Mouse (Mus musculus) heart, postnatal 10 days (tissue): Measurements from ENCODE around the gene Erp29. TPM values are rescaled to one million over a fixed set of nuclear protein-coding genes. Genes with fewer than 3 reads are reported as not detected.
"Not testable (repeated sequence)": the region's sequence is repeated elsewhere in the genome, so short reads cannot be mapped to it uniquely, and the experiment has no call there.

Experiments used
- DNase-seq, 2 experiments: peaks; one replicate each; pipeline ENCODE4 v3.0.0; 2021
- intact Hi-C: fragments of 180-260 bp; cut with DNase I; formaldehyde crosslinking; loops from one replicate; pipeline ENCODE4 v1.15.1; 2025
- total RNA-seq, 2 experiments: library from RNA; stranded (reverse); gene quantifications; 2 replicates each; pipeline ENCODE4 v1.2.3; 2021

Gene Erp29
- total RNA-seq, result 100 to 1,000 TPM; 112 TPM

DNA sequence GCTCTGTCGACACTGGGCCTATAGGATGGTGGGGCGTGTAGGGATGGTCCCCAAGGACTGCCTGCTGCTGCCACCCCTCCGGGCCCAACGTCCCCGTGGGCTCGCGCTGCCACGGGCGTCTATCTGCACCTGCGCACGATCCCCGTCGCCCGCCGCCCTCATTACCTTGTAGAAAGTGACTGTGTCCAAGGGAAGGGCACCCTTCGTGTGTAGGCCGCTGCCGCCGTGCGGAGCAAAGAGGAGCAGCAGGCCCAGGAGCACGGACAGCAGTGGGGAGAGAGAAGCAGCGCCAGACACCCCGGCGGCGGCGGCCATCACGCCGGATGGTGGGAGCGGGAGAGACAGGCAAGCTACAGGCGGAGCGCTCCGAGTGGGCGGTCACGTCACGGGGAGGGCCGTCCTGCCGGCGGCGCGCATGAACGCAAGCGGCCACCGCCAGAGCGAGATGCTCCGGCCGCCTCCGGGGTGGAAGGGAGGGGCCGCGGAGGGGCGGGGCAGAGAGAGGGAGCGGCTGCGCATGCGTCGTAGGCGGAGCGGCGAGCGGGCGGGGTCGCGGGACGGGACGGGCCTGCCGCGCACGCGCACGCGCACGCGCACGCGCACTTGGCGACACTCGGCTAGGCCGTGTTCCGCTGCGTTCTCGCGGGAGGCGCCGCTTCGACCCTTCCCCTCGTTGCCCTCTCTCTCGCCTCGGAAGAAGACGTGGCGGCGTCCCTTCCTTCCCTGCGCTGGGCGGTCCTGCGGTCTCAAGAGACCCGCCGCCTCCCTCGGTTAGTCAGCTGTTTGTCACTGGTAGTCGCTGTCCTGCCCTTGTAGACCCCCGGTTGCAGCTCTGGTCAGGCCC is at the start of gene Erp29:
Gene Erp29, minus strand, starts transcription at position 481 of the 844 bp plus-strand sequence.
- intact Hi-C loops, result loop anchor here (5.0 kb wide), 2 partner anchors 140 to 260 kb away; partner anchors contain the start of genes Aldh2 and Atxn2
- DNase-seq, result peak; percentile 99

DNA sequence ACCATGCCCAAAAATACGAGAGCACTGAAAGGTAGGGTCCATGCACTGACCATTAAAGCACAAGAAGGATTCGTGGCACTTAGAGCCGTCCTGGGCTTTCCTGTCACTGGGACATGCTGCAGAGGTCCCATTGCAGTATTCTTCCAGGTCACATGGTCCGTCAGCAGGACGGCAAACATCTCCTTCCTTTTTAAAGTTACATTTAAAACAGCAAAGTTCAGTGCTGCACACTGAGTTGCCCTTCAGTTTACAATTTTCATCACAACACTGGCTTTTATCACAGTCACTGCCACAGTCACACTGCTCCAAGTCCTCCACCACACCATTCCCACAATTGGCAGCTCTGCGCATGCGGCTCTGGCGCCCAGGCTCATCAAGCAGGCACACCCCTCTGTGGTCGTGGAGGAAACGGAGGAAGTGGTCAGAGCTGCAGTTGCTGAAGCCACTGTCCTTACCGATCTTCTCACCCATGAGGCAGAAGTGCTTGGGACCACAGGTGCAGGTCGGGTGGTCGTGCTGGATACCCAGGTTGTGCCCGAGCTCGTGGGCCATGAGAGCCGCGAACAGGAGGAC is 49.2 kb upstream of the Erp29 start:
- intact Hi-C loops, DNase-seq: not testable (repeated sequence)

DNA sequence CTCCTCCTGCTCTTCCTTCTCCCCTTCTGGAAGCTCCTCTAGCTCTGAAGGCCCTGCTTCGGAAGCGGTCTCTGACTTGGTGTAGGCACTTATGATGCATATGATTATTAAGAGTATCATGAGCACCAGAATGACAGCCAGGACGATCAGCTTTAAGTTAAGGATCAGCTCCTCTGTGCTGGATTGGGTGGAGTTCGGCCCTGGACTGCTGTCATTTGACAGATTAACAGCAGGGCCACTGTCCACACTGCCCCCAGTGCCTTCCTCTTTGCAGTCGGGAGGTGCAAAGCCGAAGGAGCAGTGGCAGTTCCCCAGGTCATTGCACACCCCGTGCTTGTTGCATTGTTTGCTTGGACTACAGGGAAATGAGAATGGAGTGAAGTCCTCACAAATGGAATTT is 48.4 kb upstream of the Erp29 start:
- DNase-seq, result no peak
- intact Hi-C loops, result no loop called here

DNA sequence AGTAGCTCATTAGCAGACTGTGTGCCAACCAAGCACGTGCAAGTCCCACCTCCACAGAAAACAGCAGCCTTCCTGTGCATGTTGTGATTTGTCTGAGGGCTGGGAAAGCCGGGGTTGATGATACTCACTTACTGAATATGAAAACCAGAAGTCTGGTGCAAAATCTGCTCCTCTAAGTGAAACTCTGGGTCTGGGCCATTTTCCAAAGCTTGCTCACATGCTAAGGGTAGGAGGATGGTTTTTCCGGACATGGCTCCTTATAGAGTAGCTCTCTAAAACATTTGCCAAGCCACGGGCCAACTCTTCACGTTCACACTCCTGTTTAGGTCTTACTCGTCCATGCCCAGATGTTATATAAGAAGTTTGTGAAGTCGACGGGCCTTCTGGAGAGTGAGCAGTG is 41.0 kb upstream of the Erp29 start:
- intact Hi-C loops, result no loop called here
- DNase-seq, result no peak

DNA sequence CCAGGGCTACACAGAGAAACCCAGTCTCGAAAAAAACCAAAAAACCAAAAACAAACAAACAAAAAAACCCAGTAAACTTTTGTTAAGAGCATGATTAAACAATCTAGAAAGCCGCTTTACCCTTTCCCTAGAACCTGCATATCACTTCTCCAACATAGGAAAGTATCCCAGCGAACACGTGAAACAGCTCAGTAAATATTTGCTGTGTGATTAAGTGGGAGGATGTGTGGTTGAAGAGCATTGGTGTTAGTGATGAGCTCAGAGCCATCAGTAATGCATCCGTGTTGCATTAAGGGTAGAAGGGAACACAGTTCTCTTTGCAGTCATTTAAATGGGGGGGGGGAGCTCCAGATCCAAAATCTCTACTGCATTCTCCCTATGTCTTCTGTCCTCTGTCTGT is 32.5 kb upstream of the Erp29 start:
- intact Hi-C loops, result no loop called here
- DNase-seq, result no peak

DNA sequence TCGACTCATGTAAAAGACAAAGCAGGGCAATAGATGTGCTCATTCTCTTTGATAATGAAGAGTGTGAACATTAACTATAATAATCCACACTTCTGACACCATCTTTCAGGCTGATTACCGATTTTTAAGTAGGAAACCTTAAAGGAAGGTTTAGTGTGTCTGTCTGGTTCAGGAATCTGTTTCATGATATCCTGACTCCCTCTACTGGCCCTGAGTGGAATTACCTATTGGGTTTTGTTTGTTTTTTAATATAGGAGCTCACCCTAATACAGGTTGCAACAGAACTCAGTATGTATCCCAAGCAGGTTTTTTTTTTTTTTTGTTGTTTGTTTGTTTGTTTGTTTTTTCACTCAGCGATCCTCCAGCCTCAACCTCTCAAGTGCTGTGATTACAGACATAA is 25.4 kb upstream of the Erp29 start:
- intact Hi-C loops, result loop anchor here (1.0 to 5.0 kb wide), 3 partner anchors 26 to 80 kb away; partner anchors contain the start of genes Naa25 and Tmem116
- DNase-seq, result peak; percentile 48 to 73

DNA sequence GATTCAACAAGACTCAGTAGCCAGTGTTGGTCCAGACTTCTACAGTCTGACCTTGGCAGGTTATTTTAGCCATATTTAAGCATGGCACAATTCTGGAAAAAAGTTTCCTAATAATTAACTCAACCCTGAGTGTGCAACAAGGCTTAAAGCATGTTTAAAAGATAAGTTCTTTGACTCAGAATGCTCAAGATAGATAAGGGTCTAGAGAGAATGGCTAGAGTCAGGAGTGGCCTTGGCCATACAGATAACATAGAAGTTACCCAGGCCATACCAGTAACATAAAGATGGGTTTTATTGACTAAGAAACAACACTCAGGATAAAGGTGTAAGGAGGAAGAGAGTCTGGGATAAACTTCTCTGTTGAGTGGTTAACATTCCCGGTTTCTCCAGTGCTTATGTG is 23.7 kb upstream of the Erp29 start:
- intact Hi-C loops, result loop anchor here (5.0 kb wide), 2 partner anchors 34 to 79 kb away; partner anchors contain the start of gene Naa25
- no peak for DNase-seq

DNA sequence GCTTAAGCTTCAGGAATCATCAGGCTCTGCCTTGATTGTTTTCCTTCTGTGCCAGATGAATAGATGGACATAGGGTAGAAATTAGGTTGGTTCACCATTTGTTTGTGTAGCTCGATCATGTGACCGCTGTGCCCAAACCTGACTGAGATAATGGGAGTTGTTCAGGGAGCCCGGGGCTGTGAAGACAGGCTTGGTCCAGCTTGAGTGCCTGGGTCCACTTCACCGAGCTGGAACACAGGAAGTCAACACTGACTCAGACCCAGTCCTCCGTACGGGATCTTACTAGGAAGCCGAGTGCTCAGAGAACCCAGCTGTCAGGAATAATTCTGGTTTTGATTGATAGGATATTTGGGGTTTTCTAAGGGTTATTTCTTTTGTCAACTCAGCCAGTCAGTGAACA is 22.3 kb upstream of the Erp29 start:
- DNase-seq, result no peak
- intact Hi-C loops, result loop anchor here (5.0 kb wide), 2 partner anchors 32 to 77 kb away; partner anchors contain the start of gene Naa25

DNA sequence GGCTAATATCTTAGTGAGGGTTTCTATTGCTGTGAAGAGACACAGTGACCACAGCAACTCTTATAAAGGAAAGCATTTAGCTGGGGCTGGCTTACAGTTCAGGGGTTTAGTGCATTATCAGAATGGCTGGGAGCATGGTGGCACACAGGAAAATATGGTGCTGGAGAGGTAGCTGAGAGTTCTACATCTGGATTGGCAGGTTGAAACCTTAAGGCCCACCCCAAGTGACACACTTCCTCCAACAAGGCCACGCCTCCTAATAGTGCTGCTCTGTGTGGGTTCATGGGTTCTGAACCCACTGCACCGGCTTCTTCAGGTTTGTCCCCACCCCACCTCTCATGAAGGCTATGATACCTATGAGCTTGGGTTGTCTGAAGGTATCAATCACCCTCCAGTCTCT is 20.1 kb upstream of the Erp29 start:
- intact Hi-C loops, result no loop called here
- DNase-seq, result no peak

DNA sequence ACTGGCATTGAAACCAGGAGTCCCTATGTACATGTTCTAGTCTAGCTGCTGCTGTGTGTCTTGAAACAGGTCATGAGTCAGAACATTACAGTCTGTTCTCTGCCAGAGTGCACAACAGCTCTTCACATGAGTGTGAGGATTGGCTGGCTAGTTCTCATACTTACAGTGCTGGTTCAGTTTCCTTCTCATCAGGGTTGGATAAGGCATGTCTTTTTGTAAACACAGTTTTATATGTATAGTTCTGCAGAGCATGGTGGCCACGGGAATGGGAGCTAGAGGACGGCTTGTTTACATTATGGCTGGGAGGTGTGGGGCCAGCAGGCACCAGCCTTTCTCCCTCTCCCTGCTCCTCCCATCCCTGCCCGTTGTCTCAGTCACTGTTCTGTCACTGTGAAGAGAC is 17.3 kb upstream of the Erp29 start:
- intact Hi-C loops, result no loop called here
- no peak for DNase-seq

DNA sequence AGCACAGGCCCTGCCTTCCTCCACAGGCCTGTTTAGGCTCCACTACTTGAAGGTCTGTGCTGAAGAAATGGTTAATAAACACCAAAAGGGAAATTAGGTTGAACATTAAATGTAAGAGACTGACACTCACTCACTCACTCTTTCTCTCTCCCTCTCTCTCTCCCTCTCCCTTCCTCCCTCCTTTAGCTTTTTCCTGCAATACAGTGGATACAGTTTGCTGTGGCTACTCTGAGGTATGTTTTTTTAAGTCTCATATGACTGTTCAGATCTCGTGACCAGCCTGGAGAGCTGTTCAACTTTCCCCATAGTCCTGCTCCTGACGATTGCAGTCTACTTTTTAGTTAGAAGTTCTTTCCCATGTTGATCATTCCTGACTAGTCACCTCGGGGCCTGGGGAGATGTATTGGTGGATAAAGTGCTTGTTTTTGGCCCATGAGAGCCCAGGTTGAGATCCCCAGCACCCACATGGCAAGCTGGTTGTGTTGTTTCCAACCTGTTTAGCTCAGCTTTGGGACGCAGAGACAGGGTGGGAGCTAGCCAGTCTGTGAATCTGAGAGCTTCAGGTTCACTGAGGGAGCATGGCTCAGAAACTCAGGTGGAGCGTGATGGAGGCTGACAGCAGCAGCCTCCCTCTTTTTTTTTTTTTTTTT is 11.4 kb upstream of the Erp29 start:
- DNase-seq, result no peak
- intact Hi-C loops, result no loop called here

DNA sequence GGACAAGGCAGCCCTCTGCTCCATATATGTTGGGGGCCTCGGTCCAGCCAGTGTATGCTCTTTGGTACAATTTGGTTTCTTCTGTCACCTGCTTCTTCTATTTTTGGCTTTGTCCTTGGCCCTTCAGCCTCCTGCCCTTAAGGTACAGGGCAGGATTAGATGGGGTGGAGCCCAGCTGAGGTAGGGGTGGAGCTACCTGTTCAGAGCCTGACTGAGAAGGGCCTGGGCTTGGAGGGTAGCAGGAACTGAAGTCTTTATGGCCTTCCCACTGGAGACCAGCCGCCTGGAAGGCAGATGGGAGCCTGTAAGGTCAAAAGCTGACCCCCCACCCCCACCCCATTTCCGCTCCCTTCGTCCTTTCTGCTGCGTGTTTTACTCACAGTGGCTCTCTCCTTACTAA is 10.7 kb upstream of the Erp29 start:
- intact Hi-C loops, result no loop called here
- no peak for DNase-seq

DNA sequence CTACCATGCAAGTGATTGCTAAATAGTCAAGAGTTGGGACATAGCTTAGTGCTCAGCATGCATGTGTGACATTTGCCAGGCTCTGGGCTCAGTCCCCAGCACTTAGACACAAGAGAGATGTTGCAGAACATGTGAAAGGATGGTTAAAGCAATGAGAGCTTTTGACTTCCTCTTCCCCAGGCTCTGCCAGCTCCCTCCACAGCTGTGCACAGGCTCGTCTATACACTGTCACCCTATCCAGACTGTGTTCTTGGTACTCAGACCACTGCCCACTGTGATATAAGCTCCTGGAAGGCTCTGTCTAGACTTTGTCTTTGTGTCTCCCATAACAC is 9.8 kb upstream of the Erp29 start:
- no peak for DNase-seq
- intact Hi-C loops, result no loop called here

DNA sequence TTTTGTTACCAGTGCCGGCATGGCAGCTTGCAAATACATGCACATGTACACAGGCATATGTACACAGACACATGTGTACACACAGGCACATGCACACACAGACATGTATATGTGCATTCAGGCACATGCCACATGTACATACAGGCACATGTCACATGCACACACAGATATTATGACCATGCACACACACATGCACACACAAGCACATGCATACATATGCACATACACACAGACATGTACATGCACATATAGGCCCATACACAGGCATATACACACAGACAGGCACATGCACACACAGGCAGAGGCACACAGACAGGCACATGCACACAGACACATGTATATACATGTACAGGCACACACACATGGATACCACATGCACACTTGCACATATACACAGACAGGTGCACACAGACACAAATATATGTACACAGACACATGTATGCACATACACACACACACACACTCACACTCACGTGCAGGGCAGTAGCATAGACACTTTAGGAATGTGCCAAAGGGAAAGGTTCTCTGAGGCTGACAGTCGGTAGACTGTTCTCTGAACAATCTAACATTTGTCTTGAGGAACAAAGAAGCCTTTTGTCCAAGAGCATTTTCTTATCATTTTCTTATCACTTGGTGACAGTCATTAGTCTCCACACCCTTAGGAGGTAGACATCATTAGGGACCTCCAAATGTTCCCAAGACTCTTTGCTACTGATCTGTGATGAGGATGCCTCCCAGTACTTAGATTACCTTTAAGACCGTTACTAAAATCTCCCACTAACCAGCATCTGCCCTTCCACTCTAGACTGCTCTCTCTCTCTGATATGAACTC is 9.2 kb upstream of the Erp29 start:
- intact Hi-C loops, result no loop called here
- no peak for DNase-seq

DNA sequence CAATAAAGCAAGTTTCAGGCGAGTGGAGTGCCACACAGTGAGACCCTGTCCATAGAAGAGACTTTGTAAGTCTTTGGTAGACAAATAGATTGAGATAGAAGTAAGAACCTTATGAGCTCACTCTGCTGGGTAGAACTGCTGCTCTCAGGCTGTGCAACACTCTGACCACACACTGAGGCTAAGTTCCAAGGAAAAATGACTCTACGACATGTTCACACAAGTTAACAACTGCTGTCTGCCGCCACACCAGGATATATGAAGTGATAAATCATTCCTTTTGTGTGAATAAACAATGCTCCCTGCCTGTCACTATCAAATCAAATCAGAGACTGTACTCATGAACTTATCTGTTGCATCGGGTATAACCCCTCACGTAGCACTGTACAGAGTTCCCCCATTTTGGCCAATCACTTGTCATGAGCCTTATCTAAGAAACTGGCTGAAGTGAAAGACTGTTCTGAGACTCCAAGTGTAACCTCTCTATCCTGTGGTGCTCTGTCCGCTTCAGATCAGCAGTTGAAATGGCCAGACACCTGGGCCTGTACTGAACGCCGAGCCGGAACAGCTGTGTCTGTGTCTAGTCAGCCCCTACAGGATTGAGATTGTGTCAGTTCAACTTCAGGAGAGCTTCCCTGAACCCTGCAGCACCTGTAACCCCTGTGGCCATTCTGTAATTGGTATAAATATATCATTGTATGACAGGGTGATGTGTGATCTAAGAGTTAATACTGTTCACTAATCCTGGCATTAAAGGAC is 3.4 kb upstream of the Erp29 start:
- intact Hi-C loops, result no loop called here
- DNase-seq, result no peak

DNA sequence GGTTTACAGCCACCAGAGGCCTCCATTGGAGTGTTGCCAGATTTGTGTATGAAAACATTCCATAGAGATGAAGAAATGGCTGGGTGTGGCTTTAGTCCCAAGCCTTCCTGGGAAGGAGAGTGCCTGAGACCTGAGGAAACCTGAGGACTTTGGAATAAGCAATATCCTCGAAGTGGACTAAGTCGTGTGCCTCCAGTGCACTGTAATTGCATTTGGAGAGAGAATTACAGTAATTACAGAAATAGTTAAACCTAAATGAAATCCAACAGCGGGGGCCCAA is 2.1 kb upstream of the Erp29 start:
- intact Hi-C loops, result loop anchor here (5.0 kb wide), 2 partner anchors 138 to 258 kb away; partner anchors contain the start of genes Aldh2 and Atxn2
- peak in 1 of 2 experiments; percentile 28 for DNase-seq

DNA sequence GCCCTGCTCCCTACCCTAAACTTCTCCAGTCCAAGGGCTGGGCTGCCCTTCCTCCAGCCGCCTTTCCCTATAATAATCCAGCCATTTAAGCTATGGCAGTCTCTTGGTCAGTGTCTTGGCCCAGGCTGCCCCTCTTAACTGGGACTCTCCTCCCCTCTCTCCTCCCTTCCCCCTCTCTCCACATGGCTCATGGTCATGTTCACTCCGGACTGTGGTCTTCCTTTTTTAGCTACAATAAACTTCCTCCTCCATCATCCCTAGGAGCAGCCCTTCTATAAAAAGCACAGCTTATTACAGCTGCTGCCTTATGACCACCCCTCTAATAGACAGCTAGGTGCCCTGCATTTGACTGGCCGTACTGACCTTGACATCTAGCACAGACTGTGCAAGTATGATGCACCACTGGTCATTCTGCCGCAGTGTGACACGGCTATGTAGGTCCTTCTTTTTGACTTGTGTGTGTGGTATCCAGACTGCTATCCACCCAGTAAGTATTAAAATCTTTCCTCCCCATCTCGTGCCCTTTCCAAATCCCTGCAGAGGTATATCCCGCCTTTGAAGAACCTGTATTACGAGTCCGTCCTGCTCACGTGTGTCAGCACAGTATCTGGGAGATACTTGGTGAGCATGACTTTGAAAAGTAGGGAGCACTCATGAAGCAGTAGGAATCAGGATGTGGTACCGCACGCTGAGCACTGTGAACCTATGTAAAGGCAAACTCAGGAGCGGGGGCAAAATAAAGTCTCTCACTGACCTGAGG is 1.6 kb upstream of the Erp29 start:
- DNase-seq, result peak; percentile 20 to 30

DNA sequence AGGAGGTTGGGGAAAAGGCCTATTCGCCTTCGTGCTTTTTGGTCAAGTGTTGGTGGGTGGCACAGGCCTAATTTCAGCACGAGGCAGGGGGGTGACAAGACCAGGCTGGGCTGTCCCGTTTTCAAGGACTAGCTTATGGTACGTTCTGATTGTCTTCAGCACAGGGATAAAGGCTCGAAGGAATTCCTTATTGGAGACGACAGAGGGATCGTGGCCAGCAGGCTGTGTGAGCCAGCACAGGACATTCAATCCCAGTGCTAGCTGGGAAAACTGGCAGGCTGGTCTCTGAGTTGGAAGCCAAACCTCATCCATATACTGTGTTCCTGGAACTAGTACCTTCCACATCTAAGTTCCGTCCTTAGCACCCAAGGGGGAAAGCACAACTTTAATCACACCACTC is 600 bp upstream of the Erp29 start:
- DNase-seq, result peak in 1 of 2 experiments; percentile 79
- intact Hi-C loops, result loop anchor here (5.0 kb wide), 2 partner anchors 139 to 259 kb away; partner anchors contain the start of genes Aldh2 and Atxn2

More for the DNA sequence above, 1.6 kb upstream of the Erp29 start:
- intact Hi-C loops, result loop anchor here (5.0 kb wide), 2 partner anchors 138 to 258 kb away; partner anchors contain the start of genes Aldh2 and Atxn2

DNA sequence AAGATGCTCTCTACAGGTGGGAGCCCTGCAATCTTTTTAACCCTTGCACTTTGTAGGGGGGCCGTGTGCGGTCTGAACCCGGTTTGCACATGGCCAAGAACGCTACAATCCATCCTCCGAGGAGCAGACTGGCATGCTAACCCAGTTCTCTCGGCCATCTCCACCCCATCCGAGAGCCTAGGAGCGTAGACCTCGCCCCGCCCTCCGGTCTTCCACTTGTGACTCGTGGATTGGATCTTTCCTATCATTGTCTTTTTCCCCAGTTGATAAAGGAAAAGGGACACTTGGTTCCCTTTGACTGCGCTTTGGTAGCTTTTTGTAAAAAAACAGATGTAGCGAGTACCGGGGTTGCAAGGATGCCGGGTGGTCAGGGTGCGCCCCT is 671 bp downstream of the Erp29 start, which contains the start of gene Tmem116:
Gene Tmem116, plus strand, starts transcription at position 250 of the 382 bp plus-strand sequence.
- intact Hi-C loops, result loop anchor here (1.0 to 5.0 kb wide), 3 partner anchors 26 to 261 kb away; partner anchors contain the start of genes Aldh2 and Atxn2
- peak in 1 of 2 experiments; percentile 50 for DNase-seq
